Mouse (Mus musculus): Measurements from ENCODE around the gene Tbx4.

DNA sequence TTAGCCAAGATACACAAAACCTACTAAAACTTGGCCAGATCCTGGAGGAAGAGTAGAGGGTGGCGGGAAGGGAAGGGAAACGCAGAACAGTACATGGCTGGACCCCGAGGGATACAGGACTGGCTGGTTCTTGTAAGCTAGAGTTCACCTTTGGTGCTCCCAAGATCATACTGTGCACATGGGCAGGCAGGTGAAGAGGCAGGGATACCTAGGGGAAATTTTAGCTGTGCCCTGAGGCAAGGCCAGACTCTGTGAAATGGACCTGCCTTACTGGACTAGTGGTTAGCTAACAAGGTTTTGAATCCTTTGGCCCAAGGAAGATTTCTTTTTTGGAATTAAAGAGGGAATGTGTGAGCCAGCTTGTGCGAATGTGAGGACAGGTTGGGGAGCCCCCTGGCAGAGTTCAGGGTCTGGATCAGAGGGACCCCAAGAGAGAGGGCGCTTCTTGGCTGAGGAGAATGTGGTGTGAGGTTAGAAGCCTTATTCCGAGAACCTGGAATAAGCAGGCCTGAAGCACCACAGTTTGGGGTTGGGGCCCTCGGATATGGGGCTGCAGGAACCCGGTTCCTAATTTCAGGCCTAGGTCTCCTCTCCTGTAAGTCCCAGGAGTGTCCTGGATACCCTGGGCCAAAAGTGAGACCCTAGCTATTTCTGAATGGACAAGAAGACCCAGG, 3.0 kb downstream of the Tbx4 start:
- TF ChIP-seq CTCF (IDR thresholded peaks at IDR 0.05; ENCODE audit: low read depth) (no peak), EP300 (IDR thresholded peaks at IDR 0.05; ENCODE audit: low read depth) (no peak)
